Mouse (Mus musculus) Muller cell, postnatal 12 days (primary cell): ENCODE measurements around the gene Nhp2.

Source experiments
- DNase-seq: peaks from one replicate; pipeline ENCODE4 v3.0.0-alpha.2; 2015; ENCODE audit errors: inconsistent ontology term

Nhp2 gene

GRCm38 (mm10) chr11:51635525-51636322 lies 16.2 kb downstream of the Nhp2 start, which contains the start of gene Rmnd5b:
Rmnd5b (minus strand) TSS chr11:51635896.
- peak; percentile 91 for DNase-seq

DNA sequence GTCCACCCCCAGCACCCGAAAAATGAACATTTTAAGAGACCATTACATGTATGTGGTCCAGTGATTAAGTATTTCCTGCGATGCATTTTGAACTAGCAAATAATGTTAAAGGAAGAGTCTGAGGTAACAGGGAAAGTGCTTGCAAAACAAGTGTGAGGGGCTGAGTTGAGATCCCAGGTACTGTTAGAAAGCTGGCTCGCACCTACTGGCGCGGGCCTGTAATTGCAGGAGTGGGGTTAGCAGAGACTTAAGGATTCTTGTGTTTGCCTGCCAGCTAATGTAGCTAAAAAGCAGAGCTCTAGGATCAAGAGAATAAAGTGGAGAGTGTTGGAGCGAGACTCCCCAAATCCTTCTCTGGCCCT lies 16.8 kb downstream of the Nhp2 start:
- peak; percentile 67 for DNase-seq

DNA sequence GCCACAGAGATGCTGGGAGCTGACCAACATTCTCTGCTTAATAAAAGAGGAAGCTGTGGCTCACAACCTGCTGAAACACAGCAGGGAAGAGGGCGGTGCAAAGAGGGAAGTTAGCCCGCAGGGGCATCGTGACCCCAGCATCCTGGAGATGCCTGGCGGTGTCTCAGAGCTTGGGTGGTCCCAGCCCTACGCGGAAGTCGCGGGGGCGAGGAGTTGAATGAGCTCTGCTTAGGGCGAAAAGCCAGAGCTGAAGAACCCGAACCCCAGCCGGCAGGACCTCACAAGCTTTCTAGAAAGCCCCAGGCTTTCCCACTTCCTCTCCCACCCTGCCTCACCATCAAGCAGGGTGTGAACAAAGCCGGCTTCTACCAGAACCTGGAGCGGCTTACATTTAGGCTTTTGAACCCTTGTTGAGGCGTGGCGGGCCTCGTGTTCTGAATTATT lies 18.5 kb downstream of the Nhp2 start:
- peak; percentile 69 for DNase-seq

DNA sequence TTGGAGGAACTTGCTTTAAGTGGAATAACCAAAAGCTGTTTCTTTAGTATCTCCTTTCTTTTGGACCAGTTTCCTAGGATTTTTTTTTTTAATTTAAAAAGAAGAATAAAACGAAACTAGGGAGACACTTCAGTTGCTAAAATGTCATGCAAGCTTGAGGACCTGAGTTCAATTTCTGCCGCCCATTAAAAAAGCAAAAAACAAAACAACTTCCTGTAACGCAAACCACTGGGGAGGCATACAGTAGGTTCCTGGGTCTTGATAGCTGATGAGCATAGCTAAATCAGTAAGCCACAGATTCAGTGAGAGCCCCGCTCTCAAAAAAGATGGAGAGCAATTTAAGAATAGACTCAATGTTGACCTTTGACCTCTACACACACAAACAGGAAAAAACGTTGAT lies 19.0 kb downstream of the Nhp2 start:
- DNase-seq: no peak

GRCm38 (mm10) chr11:51640748-51641147 lies 21.2 kb downstream of the Nhp2 start:
- no peak for DNase-seq

- no peak for DNase-seq
Measured at GRCm38 (mm10) chr11:51643202-51643601, 23.7 kb downstream of the Nhp2 start.

GRCm38 (mm10) chr11:51643761-51644160 lies 24.2 kb downstream of the Nhp2 start:
- no peak for DNase-seq

DNA sequence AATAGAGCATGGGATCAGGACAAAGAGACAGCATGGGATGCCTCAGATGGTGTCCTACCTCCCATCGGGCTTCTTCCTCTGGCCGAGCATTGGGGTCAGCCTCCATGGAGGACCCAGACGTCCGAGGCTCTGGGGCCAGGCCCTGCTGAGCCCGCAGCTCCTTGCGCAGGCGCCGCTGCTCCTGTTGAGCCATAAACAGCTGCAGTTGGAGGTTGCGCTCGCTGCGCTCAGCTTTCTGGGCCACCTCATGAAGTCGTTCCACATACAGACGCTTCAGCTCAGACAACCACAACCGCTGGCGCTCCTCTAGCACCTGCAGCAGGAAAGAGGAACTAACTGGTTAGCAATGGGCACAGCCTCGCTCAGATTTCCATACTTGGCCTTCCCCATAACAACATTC lies 24.7 kb downstream of the Nhp2 start:
- DNase-seq: no peak

DNA sequence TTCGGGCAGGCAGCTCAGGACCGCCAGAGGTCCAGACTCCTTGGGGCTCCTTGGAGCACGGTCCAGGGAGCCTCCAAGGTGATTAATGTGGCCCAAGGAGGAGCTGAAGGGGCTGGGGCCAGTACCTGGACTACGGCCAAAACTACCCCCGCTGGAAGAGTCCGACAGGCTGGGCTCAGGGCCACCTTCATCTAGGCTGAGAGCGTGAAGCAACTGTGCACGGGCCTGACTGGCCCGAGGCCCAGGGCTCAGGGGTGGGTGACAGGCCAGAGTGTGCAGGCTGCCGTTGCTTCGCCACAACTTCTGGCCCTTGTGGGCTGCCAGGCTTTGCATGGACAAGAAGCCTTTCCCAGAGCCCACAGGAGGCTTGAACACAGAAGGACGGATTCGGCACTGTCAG lies 25.8 kb downstream of the Nhp2 start:
- DNase-seq: no peak

- no peak for DNase-seq
Measured at GRCm38 (mm10) chr11:51646245-51646644, 26.7 kb downstream of the Nhp2 start.

GRCm38 (mm10) chr11:51646751-51647667 lies 27.5 kb downstream of the Nhp2 start:
- no peak for DNase-seq

GRCm38 (mm10) chr11:51648566-51648965 lies 29.0 kb downstream of the Nhp2 start:
- peak; percentile 16 for DNase-seq

DNA sequence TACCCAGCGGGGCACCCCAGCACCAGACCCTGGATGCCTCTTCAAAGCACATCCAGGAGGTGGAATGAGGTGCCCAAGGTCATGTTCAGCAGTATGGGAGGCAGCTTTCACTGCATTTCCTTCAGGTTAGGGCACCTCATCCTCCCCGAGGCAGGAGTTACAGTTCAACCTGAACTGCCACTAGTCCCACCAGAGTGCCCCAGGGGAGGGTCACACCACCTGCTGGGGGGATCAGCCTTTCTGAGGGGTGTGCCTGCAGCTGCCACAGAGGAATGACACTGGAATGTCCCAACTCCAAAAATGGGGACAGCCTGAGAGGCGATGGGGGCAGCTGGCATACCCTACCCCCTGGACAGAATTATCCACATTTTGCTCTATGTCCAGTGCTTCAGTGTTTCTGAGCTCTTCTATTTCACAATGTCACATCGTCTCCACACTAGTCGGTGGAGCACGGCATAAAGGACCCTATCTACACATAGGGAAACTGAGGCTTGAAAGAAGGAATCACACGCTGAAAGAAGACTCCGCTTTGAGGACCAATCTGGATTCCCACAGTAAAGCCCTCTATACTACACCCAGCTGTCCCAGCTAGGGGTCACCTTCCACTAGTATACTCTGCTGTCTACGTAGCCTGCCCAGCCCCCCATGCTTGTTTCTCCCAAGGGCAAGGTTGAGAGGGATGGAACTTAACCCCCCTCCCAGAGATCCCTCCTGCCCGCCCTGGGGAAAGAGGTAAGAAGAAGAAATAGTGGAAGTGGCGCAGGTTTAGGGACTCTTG lies 29.8 kb downstream of the Nhp2 start:
- DNase-seq: peak; percentile 9

GRCm38 (mm10) chr11:51649889-51650199 lies 30.3 kb downstream of the Nhp2 start:
- no peak for DNase-seq

- no peak for DNase-seq
Measured at GRCm38 (mm10) chr11:51650261-51650660, 30.7 kb downstream of the Nhp2 start.

DNA sequence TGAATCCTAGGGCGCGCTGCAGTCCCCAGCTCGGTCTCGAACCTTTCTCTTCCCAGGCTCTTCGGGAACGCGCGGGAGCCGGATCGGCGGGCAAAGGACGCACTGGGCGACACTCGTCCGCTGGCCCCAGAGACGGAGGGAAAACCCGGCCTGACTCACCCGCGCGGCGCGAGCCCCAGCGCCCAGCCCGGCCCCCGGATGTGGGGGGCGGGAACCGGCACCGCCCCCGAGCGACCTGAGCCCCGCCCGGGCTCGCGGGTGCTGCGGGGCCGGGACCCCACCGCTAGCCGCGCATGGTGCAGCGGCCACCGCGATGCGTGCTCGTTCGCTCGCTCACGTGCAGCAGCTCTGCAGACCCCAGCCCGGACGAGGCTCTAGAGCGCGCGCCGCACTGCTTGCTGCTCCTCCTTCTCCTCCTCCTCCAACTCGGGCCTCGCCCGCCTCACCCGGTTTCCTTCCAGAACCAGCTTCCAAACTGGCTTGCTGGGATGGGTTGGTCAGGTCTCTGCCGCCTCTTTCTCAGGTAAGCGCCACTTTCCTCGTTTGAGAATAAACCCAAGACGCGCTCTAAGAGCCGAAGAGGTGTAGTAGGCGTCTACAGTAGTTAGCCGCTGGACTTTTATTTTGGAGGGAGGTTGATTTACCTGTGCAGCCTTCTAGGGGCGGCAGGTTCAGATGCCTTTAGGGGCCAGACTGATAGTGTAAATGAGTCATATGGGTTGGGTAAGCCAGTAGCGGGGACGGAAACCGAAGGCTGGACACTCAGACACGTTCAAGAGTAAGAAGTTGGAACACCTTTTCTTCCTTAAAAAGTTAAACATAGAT lies 31.4 kb downstream of the Nhp2 start, which contains the start of the genes N4bp3 and D930048N14Rik:
Gene N4bp3 (minus strand): TSS at position 152 of the 825 bp plus-strand sequence.
Gene D930048N14Rik (plus strand): TSS at position 264 of the 825 bp plus-strand sequence.
- DNase-seq: peak; percentile 86

GRCm38 (mm10) chr11:51652889-51653418 lies 33.4 kb downstream of the Nhp2 start:
- no peak for DNase-seq

GRCm38 (mm10) chr11:51653736-51654135 lies 34.2 kb downstream of the Nhp2 start:
- DNase-seq: no peak

DNA sequence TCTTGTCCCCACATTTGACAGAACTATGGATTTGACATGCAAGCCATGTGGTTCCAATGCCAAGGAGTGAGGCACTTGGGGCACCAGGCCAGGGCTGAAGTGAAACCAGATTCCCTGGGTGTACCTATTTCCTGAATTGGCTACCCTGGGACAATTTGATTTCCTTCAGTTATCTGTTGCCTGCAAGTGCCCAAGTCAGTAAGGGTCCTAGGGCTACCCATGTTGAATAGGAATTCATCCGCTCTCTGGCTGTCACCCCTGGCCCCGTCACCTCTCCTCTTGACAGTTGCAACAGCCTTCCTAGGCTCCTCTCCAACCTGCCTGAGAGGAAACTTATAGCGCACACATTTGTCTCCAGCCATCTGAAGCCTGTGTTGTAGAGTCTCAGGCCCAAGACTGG lies 35.4 kb downstream of the Nhp2 start:
- no peak for DNase-seq

DNA sequence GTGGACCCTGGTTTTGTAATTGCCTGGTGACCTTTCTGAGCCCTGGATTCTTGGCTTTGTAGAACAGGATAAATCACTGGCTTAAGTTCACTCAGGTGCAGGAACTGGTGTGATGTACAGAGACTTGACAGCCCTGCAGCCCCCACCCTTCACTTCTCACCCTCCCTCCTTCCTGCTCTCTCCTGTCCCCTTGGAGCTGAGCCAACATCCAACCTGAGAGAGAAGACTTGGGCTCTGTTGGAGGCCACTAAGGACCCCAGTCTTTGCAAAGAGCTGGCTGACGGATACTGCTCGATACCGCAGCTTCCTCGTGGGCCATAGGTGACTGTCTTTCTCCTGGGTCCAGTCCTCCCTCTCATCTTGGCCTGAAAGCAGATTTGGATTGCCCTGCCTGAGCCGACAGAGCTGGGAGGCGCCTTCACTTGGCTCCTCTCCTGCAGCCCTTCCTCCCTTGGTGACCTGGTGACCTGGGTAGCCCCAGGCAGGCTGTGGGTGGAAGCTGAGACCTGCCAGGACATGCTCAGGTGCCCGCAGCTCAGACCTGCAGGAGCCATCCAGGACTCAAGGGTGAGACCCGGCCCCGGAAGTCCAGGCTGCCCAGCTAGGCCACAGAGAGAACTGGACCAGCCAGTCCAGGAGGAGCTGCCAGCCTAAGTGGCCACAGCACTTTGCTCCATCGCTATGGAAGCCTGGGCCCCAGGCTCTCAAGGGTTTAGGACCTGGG lies 37.4 kb downstream of the Nhp2 start:
- DNase-seq: no peak
